Comparison of ENCODE assay signal across 22 mouse cellular contexts in the genomic region with DNA sequence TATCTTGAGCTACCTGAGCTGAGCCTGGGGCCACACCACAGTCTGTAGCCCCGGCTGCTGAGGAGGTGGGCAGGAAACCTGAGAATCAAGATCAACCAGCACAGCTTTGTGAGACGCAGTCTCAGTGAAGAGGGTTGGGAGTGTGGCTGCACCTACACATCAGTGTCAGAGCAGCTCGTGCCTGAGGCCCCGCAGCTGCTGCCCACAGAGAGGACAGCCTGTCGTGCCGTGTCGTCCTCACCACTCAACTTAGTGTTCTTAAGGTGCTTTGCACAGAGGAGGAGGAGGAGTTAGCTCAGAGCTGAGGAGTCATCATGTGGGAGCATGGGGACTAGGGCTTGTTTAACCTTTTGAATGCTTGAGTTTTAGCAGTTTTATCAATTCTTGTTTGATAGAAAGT. TPM values are rescaled to one million over a fixed set of nuclear protein-coding genes. Genes with fewer than 3 reads are reported as not detected.
DNase-seq lines count a peak whose midpoint lies in the region; ATAC-seq lines count a peak whose summit lies in the region.
"Had no signal": no experiment of that assay in that cellular context is flagged by ENCODE, and none has a peak within 500 bp of the region (broad histone marks: within the 10 kb centered on the region; RNA-seq: fewer than 3 reads in every experiment).

No protein-coding gene starts in this region.

- H3K9me3 ChIP-seq in hindbrain, embryonic 13.5 days = no peaks in the 10 kb centered on the region
- H3K9me3 ChIP-seq in hindbrain, embryonic 14.5 days (ENCODE audit: control insufficient read depth, low read length) = no peaks in the 10 kb centered on the region
- no peaks in the 10 kb centered on the region for H3K9me3 ChIP-seq in midbrain, embryonic 13.5 days
- no peaks in the 10 kb centered on the region for H3K9me3 ChIP-seq in midbrain, embryonic 10.5 days (replicated peaks)
- no peaks in the 10 kb centered on the region for H3K9me3 ChIP-seq in embryonic facial prominence, embryonic 14.5 days (ENCODE audit: control insufficient read depth, low read length)
- H3K9me3 ChIP-seq: embryonic facial prominence, embryonic 13.5 days; forebrain, embryonic 13.5 days; G1E; heart, embryonic 15.5 days had no signal

- no peak overlapping the region for H3K4me2 ChIP-seq in hindbrain, embryonic 13.5 days
- no peak overlapping the region for H3K4me2 ChIP-seq in hindbrain, embryonic 14.5 days (replicated peaks)
- H3K4me2 ChIP-seq in midbrain, embryonic 13.5 days (replicated peaks) = no peak overlapping the region
- H3K4me2 ChIP-seq in embryonic facial prominence, embryonic 14.5 days (ENCODE audit: low read depth, low read length) = no peak overlapping the region
- H3K4me2 ChIP-seq: embryonic facial prominence, embryonic 13.5 days; forebrain, embryonic 13.5 days; heart, embryonic 11.5 days; heart, embryonic 15.5 days had no signal

- peaks cover 66% of the 10 kb centered on the region for H3K36me3 ChIP-seq in hindbrain, embryonic 13.5 days
- H3K36me3 ChIP-seq in hindbrain, embryonic 14.5 days (replicated peaks; ENCODE audit: control insufficient read depth, insufficient read depth) = peaks cover 77% of the 10 kb centered on the region
- peaks cover 63% of the 10 kb centered on the region for H3K36me3 ChIP-seq in midbrain, embryonic 13.5 days
- peaks cover 83% of the 10 kb centered on the region for H3K36me3 ChIP-seq in midbrain, embryonic 10.5 days
- H3K36me3 ChIP-seq in embryonic facial prominence, embryonic 14.5 days (ENCODE audit: control insufficient read depth, insufficient read depth, low read length) = peaks cover 72% of the 10 kb centered on the region

- H3K27ac ChIP-seq in hindbrain, embryonic 13.5 days = no peak overlapping the region
- H3K27ac ChIP-seq in hindbrain, embryonic 14.5 days = no peak overlapping the region
- no peak overlapping the region for H3K27ac ChIP-seq in midbrain, embryonic 13.5 days
- no peak overlapping the region for H3K27ac ChIP-seq in midbrain, embryonic 10.5 days (replicated peaks)
- H3K27ac ChIP-seq in embryonic facial prominence, embryonic 14.5 days (replicated peaks; ENCODE audit: low read depth, low read length) = no peak overlapping the region
- H3K27ac ChIP-seq: embryonic facial prominence, embryonic 13.5 days; forebrain, embryonic 13.5 days; heart, adult 2 months; heart, embryonic 15.5 days had no signal

- no peak overlapping the region for H3K4me3 ChIP-seq in hindbrain, embryonic 13.5 days
- no peak overlapping the region for H3K4me3 ChIP-seq in hindbrain, embryonic 14.5 days (replicated peaks; ENCODE audit: low read length)
- no peak overlapping the region for H3K4me3 ChIP-seq in midbrain, embryonic 13.5 days (replicated peaks)
- no peak overlapping the region for H3K4me3 ChIP-seq in midbrain, embryonic 10.5 days
- H3K4me3 ChIP-seq in embryonic facial prominence, embryonic 14.5 days (ENCODE audit: low read depth, low read length) = no peak overlapping the region
- H3K4me3 ChIP-seq: embryonic facial prominence, embryonic 13.5 days; forebrain, embryonic 13.5 days; heart, adult 2 months; heart, embryonic 15.5 days had no signal

- H3K27me3 ChIP-seq in hindbrain, embryonic 13.5 days = no peaks in the 10 kb centered on the region
- no peaks in the 10 kb centered on the region for H3K27me3 ChIP-seq in hindbrain, embryonic 14.5 days (ENCODE audit: control insufficient read depth, insufficient read depth, low read length)
- H3K27me3 ChIP-seq in midbrain, embryonic 13.5 days = no peaks in the 10 kb centered on the region
- no peaks in the 10 kb centered on the region for H3K27me3 ChIP-seq in midbrain, embryonic 10.5 days (ENCODE audit: low read depth, poor library complexity, severe bottlenecking)
- H3K27me3 ChIP-seq in embryonic facial prominence, embryonic 14.5 days (replicated peaks; ENCODE audit: control insufficient read depth, insufficient read depth, low read length) = no peaks in the 10 kb centered on the region
- H3K27me3 ChIP-seq: embryonic facial prominence, embryonic 13.5 days; forebrain, embryonic 13.5 days; heart, embryonic 15.5 days had no signal

- ATAC-seq in hindbrain, embryonic 13.5 days (ENCODE audit: low FRiP score) = 0 out of 2 replicates have a peak, but pooled peaks have one; percentile 31
- no peak for ATAC-seq in hindbrain, embryonic 14.5 days (ENCODE audit: low FRiP score)
- 0 out of 2 replicates have a peak, but pooled peaks have one; percentile 51 for ATAC-seq in midbrain, embryonic 13.5 days
- peak; percentile 57; the same call in 1 of the 2 replicates for ATAC-seq in embryonic facial prominence, embryonic 14.5 days (ENCODE audit: low read depth)

- WGBS in hindbrain, embryonic 13.5 days = 72% methylated on average over 7 of the region's 7 CpGs
- WGBS in hindbrain, embryonic 14.5 days = 63% methylated on average over 7 of the region's 7 CpGs
- 75% methylated on average over 7 of the region's 7 CpGs for WGBS in midbrain, embryonic 13.5 days
- 86% methylated on average over 7 of the region's 7 CpGs for WGBS in midbrain, embryonic 10.5 days
- WGBS in embryonic facial prominence, embryonic 14.5 days = 60% methylated on average over 7 of the region's 7 CpGs

- intact Hi-C loops in left cerebral cortex, postnatal 4 days (cut with DNase I) = no loop called here

- no peak overlapping the region for H3K9ac ChIP-seq in hindbrain, embryonic 13.5 days
- no peak overlapping the region for H3K9ac ChIP-seq in hindbrain, embryonic 14.5 days
- no peak overlapping the region for H3K9ac ChIP-seq in midbrain, embryonic 13.5 days (replicated peaks)
- no peak overlapping the region for H3K9ac ChIP-seq in embryonic facial prominence, embryonic 14.5 days (ENCODE audit: low read depth, low read length)
- H3K9ac ChIP-seq: embryonic facial prominence, embryonic 13.5 days; forebrain, embryonic 13.5 days; heart, embryonic 15.5 days had no signal

- H3K4me1 ChIP-seq in hindbrain, embryonic 13.5 days (replicated peaks) = peaks cover 4% of the 10 kb centered on the region
- H3K4me1 ChIP-seq in hindbrain, embryonic 14.5 days (replicated peaks; ENCODE audit: control insufficient read depth, insufficient read depth, low read length) = no peaks in the 10 kb centered on the region
- H3K4me1 ChIP-seq in midbrain, embryonic 13.5 days (replicated peaks) = 0 out of 2 replicates have a peak, but pooled peaks cover 2% of the 10 kb centered on the region
- H3K4me1 ChIP-seq in midbrain, embryonic 10.5 days = peaks cover 9% of the 10 kb centered on the region
- no peaks in the 10 kb centered on the region for H3K4me1 ChIP-seq in embryonic facial prominence, embryonic 14.5 days (ENCODE audit: control insufficient read depth, insufficient read depth, low read length)

- no peak for DNase-seq in hindbrain, embryonic 14.5 days (ENCODE audit: low spot score)
- no peak for DNase-seq in midbrain, embryonic 10.5 days (ENCODE audit: low spot score)
- DNase-seq in right cerebral cortex, postnatal 14 days = peak; percentile 3
- no peak for DNase-seq in right cerebral cortex, postnatal 36 days (ENCODE audit: low spot score in 2 of 2)
- DNase-seq in embryonic facial prominence, embryonic 14.5 days (ENCODE audit: low spot score) = no peak
- DNase-seq in left cerebral cortex, postnatal 4 days = no peak
- DNase-seq: adrenal gland, adult 8-10 months; adrenal gland, postnatal 36 days; cerebellum, adult 11 months; cerebellum, adult 8-10 months; cerebellum, postnatal 14 days; embryo, embryonic 11 days; gastrocnemius, postnatal 14 days; heart, adult 2 months; heart, postnatal 14 days had no signal

RNA-seq across cellular contexts. Expression of gene Ssx2ip, which starts 21.5 kb away (rescaled TPM):
- 13.3 and 14.4 TPM in 2 replicates for polyA plus RNA-seq in hindbrain, embryonic 13.5 days (2015; fragmentation: Nextera tagmentation; extraction: Ambion mirVana)
- 16.8 and 20.5 TPM in 2 replicates for polyA plus RNA-seq in hindbrain, embryonic 14.5 days (2014; fragmentation: Nextera tagmentation; extraction: Ambion mirVana)
- 15.5 and 16.4 TPM in 2 replicates for polyA plus RNA-seq in midbrain, embryonic 13.5 days (2015; fragmentation: Nextera tagmentation; extraction: Ambion mirVana)
- 28.4 and 30.3 TPM in 2 replicates for polyA plus RNA-seq in midbrain, embryonic 10.5 days (2016; fragmentation: Nextera tagmentation; extraction: Ambion mirVana)
- 34.5 and 35.1 TPM in 2 replicates for polyA plus RNA-seq in embryonic facial prominence, embryonic 14.5 days (2014; fragmentation: Nextera tagmentation; extraction: Ambion mirVana)
- 10 to 100 TPM; 80.7 to 81.5 TPM for total RNA-seq in left cerebral cortex, postnatal 4 days (2021)

RNA-seq across cellular contexts. Expression of gene Ctbs, which starts 23.7 kb away (rescaled TPM):
- polyA plus RNA-seq in hindbrain, embryonic 13.5 days (2015; fragmentation: Nextera tagmentation; extraction: Ambion mirVana) = 4.6 and 5.1 TPM in 2 replicates
- 4.7 and 6.4 TPM in 2 replicates for polyA plus RNA-seq in hindbrain, embryonic 14.5 days (2014; fragmentation: Nextera tagmentation; extraction: Ambion mirVana)
- polyA plus RNA-seq in midbrain, embryonic 13.5 days (2015; fragmentation: Nextera tagmentation; extraction: Ambion mirVana) = 4.2 and 4.6 TPM in 2 replicates
- polyA plus RNA-seq in midbrain, embryonic 10.5 days (2016; fragmentation: Nextera tagmentation; extraction: Ambion mirVana) = 5.7 and 6.6 TPM in 2 replicates
- 10.5 and 12.7 TPM in 2 replicates for polyA plus RNA-seq in embryonic facial prominence, embryonic 14.5 days (2014; fragmentation: Nextera tagmentation; extraction: Ambion mirVana)
- total RNA-seq in left cerebral cortex, postnatal 4 days (2021) = 1 to 10 TPM; 4.7 to 5.9 TPM
